Mouse (Mus musculus): ENCODE measurements around the gene Mpv17l2. TPM values are rescaled to one million over a fixed set of nuclear protein-coding genes. Genes with fewer than 3 reads are reported as not detected.

Mpv17l2 gene
- polyA plus RNA-seq, 1 experiment, result 86.8 TPM

DNA sequence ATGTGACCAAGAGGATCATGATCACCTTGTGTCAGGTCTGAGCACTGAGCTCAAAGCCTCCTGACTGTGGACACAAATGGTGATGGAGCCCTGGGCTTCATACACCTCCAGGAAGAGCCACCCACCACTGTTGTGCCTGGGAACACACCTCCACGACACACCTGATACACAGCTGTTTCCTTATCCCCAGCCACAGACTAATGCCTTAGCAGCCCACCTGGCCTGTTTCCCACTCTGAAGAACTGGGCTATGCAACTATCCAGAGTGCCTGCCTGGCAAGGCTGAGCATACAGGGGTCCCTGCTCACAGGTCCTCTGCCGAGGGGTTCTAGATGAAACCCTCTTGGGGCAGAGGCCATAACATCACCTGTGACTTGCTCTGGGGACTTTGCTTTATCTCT is 33.5 kb upstream of the Mpv17l2 start:
- H3K79me2 ChIP-seq (ENCODE audit: control insufficient read depth, insufficient read depth), result peaks cover 24% of the 10 kb centered on the region
- no peaks in the 10 kb centered on the region for H3K36me3 ChIP-seq (ENCODE audit: control insufficient read depth, insufficient read depth)
- H3K79me3 ChIP-seq (ENCODE audit: low read depth), result peaks cover 10% of the 10 kb centered on the region
- no peak overlapping the region for H3K4me3 ChIP-seq (ENCODE audit: insufficient read depth, poor library complexity, severe bottlenecking)
- TF ChIP-seq USF1 (IDR thresholded peaks at IDR 0.05; ENCODE audit: low read depth), result no peak
- TF ChIP-seq MAX (IDR thresholded peaks at IDR 0.05), result no peak
- TF ChIP-seq MYOG (IDR thresholded peaks at IDR 0.05; ENCODE audit: control insufficient read depth, extremely low read depth, insufficient read length), result no peak
- TF ChIP-seq CTCF (IDR thresholded peaks at IDR 0.05; ENCODE audit: control insufficient read depth, insufficient read depth, insufficient read length), result no peak
- no peak for TF ChIP-seq FOSL1 (IDR thresholded peaks at IDR 0.05; ENCODE audit: insufficient read depth, low read length, poor library complexity, severe bottlenecking)
- TF ChIP-seq MYOD1 (IDR thresholded peaks at IDR 0.05; ENCODE audit: control insufficient read depth, insufficient read length, low read depth), result no peak
- no peak for TF ChIP-seq CEBPB (IDR thresholded peaks at IDR 0.05; ENCODE audit: low read depth)
- no peak overlapping the region for H3ac ChIP-seq (ENCODE audit: control insufficient read depth, insufficient read length, low read depth)
- H3K27me3 ChIP-seq (ENCODE audit: control insufficient read depth, insufficient read depth, insufficient read length), result no peaks in the 10 kb centered on the region

GRCm38 (mm10) chr8:70792700-70793099 is 32.0 kb upstream of the Mpv17l2 start:
- peaks cover 24% of the 10 kb centered on the region for H3K79me2 ChIP-seq (ENCODE audit: control insufficient read depth, insufficient read depth)
- H3K36me3 ChIP-seq (ENCODE audit: control insufficient read depth, insufficient read depth), result peaks cover 4% of the 10 kb centered on the region
- no peaks in the 10 kb centered on the region for H3K27me3 ChIP-seq (ENCODE audit: control insufficient read depth, insufficient read depth, insufficient read length)
- H3K79me3 ChIP-seq (ENCODE audit: low read depth), result peaks cover 10% of the 10 kb centered on the region
- H3K4me3 ChIP-seq (ENCODE audit: insufficient read depth, poor library complexity, severe bottlenecking), result peak overlapping the region; percentile 18
- TF ChIP-seq CTCF (IDR thresholded peaks at IDR 0.05; ENCODE audit: control insufficient read depth, insufficient read depth, insufficient read length) (no peak), MYOD1 (IDR thresholded peaks at IDR 0.05; ENCODE audit: control insufficient read depth, insufficient read length, low read depth) (no peak), MYOG (IDR thresholded peaks at IDR 0.05; ENCODE audit: control insufficient read depth, extremely low read depth, insufficient read length) (no peak), USF1 (IDR thresholded peaks at IDR 0.05; ENCODE audit: low read depth) (no peak), MAX (IDR thresholded peaks at IDR 0.05) (no peak), FOSL1 (IDR thresholded peaks at IDR 0.05; ENCODE audit: insufficient read depth, low read length, poor library complexity, severe bottlenecking) (no peak), CEBPB (IDR thresholded peaks at IDR 0.05; ENCODE audit: low read depth) (no peak)
- peak overlapping the region; percentile 30 for H3ac ChIP-seq (ENCODE audit: control insufficient read depth, insufficient read length, low read depth)

GRCm38 (mm10) chr8:70791975-70792691 is 31.4 kb upstream of the Mpv17l2 start:
- peaks cover 8% of the 10 kb centered on the region for H3K36me3 ChIP-seq (ENCODE audit: control insufficient read depth, insufficient read depth)
- H3K27me3 ChIP-seq (ENCODE audit: control insufficient read depth, insufficient read depth, insufficient read length), result no peaks in the 10 kb centered on the region
- H3ac ChIP-seq (ENCODE audit: control insufficient read depth, insufficient read length, low read depth), result peak overlapping the region; percentile 81
- peaks cover 10% of the 10 kb centered on the region for H3K79me3 ChIP-seq (ENCODE audit: low read depth)
- H3K79me2 ChIP-seq (ENCODE audit: control insufficient read depth, insufficient read depth), result peaks cover 24% of the 10 kb centered on the region
- H3K4me3 ChIP-seq (ENCODE audit: insufficient read depth, poor library complexity, severe bottlenecking), result peak overlapping the region; percentile 52
- TF ChIP-seq CTCF (IDR thresholded peaks at IDR 0.05; ENCODE audit: control insufficient read depth, insufficient read depth, insufficient read length) (no peak), MAX (IDR thresholded peaks at IDR 0.05) (peak; percentile 7), FOSL1 (IDR thresholded peaks at IDR 0.05; ENCODE audit: insufficient read depth, low read length, poor library complexity, severe bottlenecking) (no peak), MYOG (IDR thresholded peaks at IDR 0.05; ENCODE audit: control insufficient read depth, extremely low read depth, insufficient read length) (no peak)

DNA sequence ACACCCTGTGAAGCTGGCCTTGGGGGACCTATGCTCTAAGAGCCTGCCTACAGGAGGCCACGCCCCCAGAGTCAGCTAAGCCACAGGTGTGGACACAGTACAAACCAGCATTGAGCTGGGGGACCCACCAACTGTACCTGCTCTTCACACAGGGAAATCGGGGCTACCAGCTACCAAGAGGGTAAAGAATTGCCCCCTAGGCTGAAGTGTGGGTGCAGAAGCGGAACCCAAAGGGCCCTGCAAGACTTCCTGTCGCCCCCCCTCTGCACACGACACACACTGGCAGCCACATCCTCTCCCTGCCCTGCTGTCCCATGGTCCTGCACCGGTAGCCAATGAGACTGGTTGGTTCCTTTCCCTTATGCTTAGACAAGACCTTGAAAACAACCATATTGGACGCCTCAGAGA is 30.6 kb upstream of the Mpv17l2 start:
- Histone ChIP-seq H3K79me3 (ENCODE audit: low read depth) (peaks cover 10% of the 10 kb centered on the region), H3K79me2 (ENCODE audit: control insufficient read depth, insufficient read depth) (peaks cover 24% of the 10 kb centered on the region), H3K4me3 (ENCODE audit: insufficient read depth, poor library complexity, severe bottlenecking) (peak overlapping the region; percentile 52), H3K36me3 (ENCODE audit: control insufficient read depth, insufficient read depth) (peaks cover 14% of the 10 kb centered on the region), H3K27me3 (ENCODE audit: control insufficient read depth, insufficient read depth, insufficient read length) (no peaks in the 10 kb centered on the region), H3ac (ENCODE audit: control insufficient read depth, insufficient read length, low read depth) (peak overlapping the region; percentile 81)
- TF ChIP-seq MYOG (IDR thresholded peaks at IDR 0.05; ENCODE audit: control insufficient read depth, extremely low read depth, insufficient read length) (no peak), MYOD1 (IDR thresholded peaks at IDR 0.05; ENCODE audit: control insufficient read depth, insufficient read length, low read depth) (no peak), MAX (IDR thresholded peaks at IDR 0.05) (no peak), CEBPB (IDR thresholded peaks at IDR 0.05; ENCODE audit: low read depth) (no peak), FOSL1 (IDR thresholded peaks at IDR 0.05; ENCODE audit: insufficient read depth, low read length, poor library complexity, severe bottlenecking) (no peak), USF1 (IDR thresholded peaks at IDR 0.05; ENCODE audit: low read depth) (no peak), CTCF (IDR thresholded peaks at IDR 0.05; ENCODE audit: control insufficient read depth, insufficient read depth, insufficient read length) (no peak)

DNA sequence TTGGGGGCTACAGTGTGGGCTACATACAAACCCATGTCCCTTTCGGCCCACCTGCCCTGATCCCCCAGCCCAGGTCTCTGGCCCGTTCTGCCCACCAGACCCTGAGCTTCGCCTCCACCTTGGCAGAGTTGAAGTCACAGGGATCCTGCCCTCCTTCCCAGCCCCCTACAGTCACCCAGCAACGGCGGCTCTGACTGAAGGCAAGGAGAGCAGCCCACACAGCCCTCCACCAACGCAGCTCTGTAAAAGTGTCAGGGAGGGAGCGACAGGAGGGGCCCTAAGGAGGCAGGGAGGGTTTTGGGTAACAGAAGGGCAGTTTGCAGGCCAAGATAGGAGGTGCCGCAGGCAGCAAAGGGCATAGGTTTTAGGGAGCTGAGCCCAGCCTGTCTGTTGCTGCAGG is 30.1 kb upstream of the Mpv17l2 start:
- Histone ChIP-seq H3ac (ENCODE audit: control insufficient read depth, insufficient read length, low read depth) (peak overlapping the region; percentile 33), H3K36me3 (ENCODE audit: control insufficient read depth, insufficient read depth) (peaks cover 16% of the 10 kb centered on the region), H3K27me3 (ENCODE audit: control insufficient read depth, insufficient read depth, insufficient read length) (no peaks in the 10 kb centered on the region), H3K79me2 (ENCODE audit: control insufficient read depth, insufficient read depth) (peaks cover 24% of the 10 kb centered on the region), H3K4me3 (ENCODE audit: insufficient read depth, poor library complexity, severe bottlenecking) (peak overlapping the region; percentile 52), H3K79me3 (ENCODE audit: low read depth) (peaks cover 10% of the 10 kb centered on the region)
- TF ChIP-seq USF1 (IDR thresholded peaks at IDR 0.05; ENCODE audit: low read depth) (no peak), MYOD1 (IDR thresholded peaks at IDR 0.05; ENCODE audit: control insufficient read depth, insufficient read length, low read depth) (no peak), CEBPB (IDR thresholded peaks at IDR 0.05; ENCODE audit: low read depth) (no peak)

DNA sequence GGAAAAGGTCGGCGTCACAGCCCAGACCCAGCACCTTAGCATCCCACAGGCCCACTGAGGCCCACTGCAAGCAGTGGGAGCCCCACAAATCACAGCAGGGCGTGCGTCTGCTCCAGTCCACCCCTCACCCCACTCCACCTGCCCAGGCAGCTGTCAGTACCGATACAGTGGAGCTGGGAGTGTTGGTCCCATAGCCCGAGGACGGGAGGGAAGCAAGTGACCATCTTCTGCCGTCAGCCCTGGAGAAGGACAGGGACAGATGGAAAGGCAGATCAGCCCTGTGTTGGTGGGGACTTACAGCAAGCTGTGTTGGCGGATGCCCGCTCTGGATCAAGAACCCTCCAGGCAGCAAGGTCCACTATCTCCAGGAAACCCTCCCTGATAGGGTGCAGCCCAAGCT is 28.3 kb upstream of the Mpv17l2 start:
- Histone ChIP-seq H3K4me3 (ENCODE audit: insufficient read depth, poor library complexity, severe bottlenecking) (no peak overlapping the region), H3ac (ENCODE audit: control insufficient read depth, insufficient read length, low read depth) (no peak overlapping the region), H3K79me2 (ENCODE audit: control insufficient read depth, insufficient read depth) (peaks cover 24% of the 10 kb centered on the region), H3K79me3 (ENCODE audit: low read depth) (peaks cover 10% of the 10 kb centered on the region), H3K36me3 (ENCODE audit: control insufficient read depth, insufficient read depth) (peaks cover 28% of the 10 kb centered on the region), H3K27me3 (ENCODE audit: control insufficient read depth, insufficient read depth, insufficient read length) (no peaks in the 10 kb centered on the region)
- no peak for TF ChIP-seq CEBPB (IDR thresholded peaks at IDR 0.05; ENCODE audit: low read depth)
- no peak for TF ChIP-seq MYOD1 (IDR thresholded peaks at IDR 0.05; ENCODE audit: control insufficient read depth, insufficient read length, low read depth)
- TF ChIP-seq CTCF (IDR thresholded peaks at IDR 0.05; ENCODE audit: control insufficient read depth, insufficient read depth, insufficient read length), result no peak
- no peak for TF ChIP-seq MAX (IDR thresholded peaks at IDR 0.05)
- no peak for TF ChIP-seq USF1 (IDR thresholded peaks at IDR 0.05; ENCODE audit: low read depth)
- no peak for TF ChIP-seq FOSL1 (IDR thresholded peaks at IDR 0.05; ENCODE audit: insufficient read depth, low read length, poor library complexity, severe bottlenecking)
- no peak for TF ChIP-seq MYOG (IDR thresholded peaks at IDR 0.05; ENCODE audit: control insufficient read depth, extremely low read depth, insufficient read length)

Data from C2C12 (cell line).